Comparison of ENCODE assay signal across 8 mouse cellular contexts in genomic region chr3:21934731-21935271, GRCm38 (mm10).
DNase-seq lines count a peak whose midpoint lies in the region; ATAC-seq and TF ChIP-seq lines count a peak whose summit lies in the region.

No protein-coding gene starts in this region.

- peaks cover 28% of the 10 kb centered on the region for H3K4me1 ChIP-seq in forebrain, embryonic 14.5 days (ENCODE audit: control insufficient read depth, insufficient read depth, low read length)
- H3K4me1 ChIP-seq in kidney, embryonic 14.5 days (ENCODE audit: control insufficient read depth, insufficient read depth, low read length): peaks cover 31% of the 10 kb centered on the region

- peak overlapping the region; percentile 50 for H3K4me2 ChIP-seq in forebrain, embryonic 14.5 days (ENCODE audit: low read length)
- peak overlapping the region; percentile 35 for H3K4me2 ChIP-seq in kidney, embryonic 14.5 days (replicated peaks; ENCODE audit: low read depth, low read length)

- POLR2A ChIA-PET in Patski (lab: Charles Lee): interaction anchor here (0.6 to 1.3 kb wide), 4 partner anchors 21 to 386 kb away, joined by 3 to 4 read pairs (median 3); no protein-coding TSS in a partner anchor

- peak; percentile 96 for DNase-seq in heart, adult 11 months
- DNase-seq in heart, postnatal 4 days: no peak
- DNase-seq in Patski (ENCODE audit: low read depth, low spot score): peak; percentile 12
- DNase-seq in forebrain, embryonic 14.5 days (ENCODE audit: low spot score): peak; percentile 84
- no peak for DNase-seq in ovary, postnatal 36 days (ENCODE audit: low spot score)
- no peak for DNase-seq in testis, postnatal 10 days (ENCODE audit: low spot score)

- no peak for ATAC-seq in Patski
- ATAC-seq in forebrain, embryonic 14.5 days: peak; percentile 15
- ATAC-seq in kidney, embryonic 14.5 days (ENCODE audit: low FRiP score, low TSS enrichment): no peak
- ATAC-seq in megakaryocyte, adult 5-6 weeks (ENCODE audit: poor library complexity, severe bottlenecking): peak; percentile 41

- CTCF ChIA-PET in Patski (lab: Charles Lee): interaction anchor here (1.0 to 5.8 kb wide), 8 partner anchors 14 to 260 kb away, joined by 3 to 23 read pairs (median 3); no protein-coding TSS in a partner anchor

- H3K4me3 ChIP-seq in forebrain, embryonic 14.5 days (ENCODE audit: low read depth, low read length): no peak overlapping the region
- peak overlapping the region; percentile 23; the same call in 1 of the 2 replicates for H3K4me3 ChIP-seq in kidney, embryonic 14.5 days (ENCODE audit: low read length)

- H3K9ac ChIP-seq in forebrain, embryonic 14.5 days (ENCODE audit: low read length): no peak overlapping the region
- 0 out of 2 replicates have a peak overlapping the region, but pooled peaks have one; percentile 2 for H3K9ac ChIP-seq in kidney, embryonic 14.5 days (ENCODE audit: low read depth, low read length)

- H3K9me3 ChIP-seq in forebrain, embryonic 14.5 days (replicated peaks; ENCODE audit: control insufficient read depth, low read length): no peaks in the 10 kb centered on the region
- H3K9me3 ChIP-seq in kidney, embryonic 14.5 days (ENCODE audit: control insufficient read depth, low read length): no peaks in the 10 kb centered on the region

- peak overlapping the region; percentile 56; the same call in 1 of the 2 replicates for H3K27ac ChIP-seq in forebrain, embryonic 14.5 days (ENCODE audit: low read depth, low read length)
- H3K27ac ChIP-seq in kidney, embryonic 14.5 days (ENCODE audit: low read depth, low read length): peak overlapping the region; percentile 78

- H3K27me3 ChIP-seq in Patski: no peaks in the 10 kb centered on the region
- H3K27me3 ChIP-seq in forebrain, embryonic 14.5 days (replicated peaks; ENCODE audit: control insufficient read depth, insufficient read depth, low read length): no peaks in the 10 kb centered on the region
- H3K27me3 ChIP-seq in kidney, embryonic 14.5 days (ENCODE audit: control insufficient read depth, insufficient read depth, low read length): no peaks in the 10 kb centered on the region

- TF ChIP-seq CTCF in Patski (IDR thresholded peaks at IDR 0.05): no peak

- no peaks in the 10 kb centered on the region for H3K36me3 ChIP-seq in forebrain, embryonic 14.5 days (ENCODE audit: control insufficient read depth, insufficient read depth, low read length)
- no peaks in the 10 kb centered on the region for H3K36me3 ChIP-seq in kidney, embryonic 14.5 days (ENCODE audit: control insufficient read depth, insufficient read depth, low read length)

- in situ Hi-C loops in Patski (cut with MboI; ENCODE audit: low pct_unique_long_range_greater_than_20kb): loop anchor here (5.0 to 25.0 kb wide), 8 partner anchors 52 to 1278 kb away; no protein-coding TSS in a partner anchor

- 2% methylated on average over 4 of the region's 5 CpGs for WGBS in forebrain, embryonic 14.5 days
- WGBS in kidney, embryonic 14.5 days: 6% methylated on average over 5 of the region's 5 CpGs

Comparison
In these comparisons a context has a peak if more than half of its experiments do, and no peak if none do; other contexts are left out.
1. DNase-seq: peak in heart, adult 11 months (single experiment), Patski (single experiment) and forebrain, embryonic 14.5 days (single experiment); none in heart, postnatal 4 days (single experiment), ovary, postnatal 36 days (single experiment) and testis, postnatal 10 days (single experiment).
2. ATAC-seq: peak in forebrain, embryonic 14.5 days (single experiment) and megakaryocyte, adult 5-6 weeks (single experiment); none in Patski (single experiment) and kidney, embryonic 14.5 days (single experiment).